ENCODE assay signal across 12 mouse cellular contexts in genomic region chr14:75035431-75035830, GRCm38 (mm10). TPM values are rescaled to one million over a fixed set of nuclear protein-coding genes. Genes with fewer than 3 reads are reported as not detected.
DNase-seq lines count a peak whose midpoint lies in the region; ATAC-seq and TF ChIP-seq lines count a peak whose summit lies in the region.
"Had no signal": no experiment of that assay in that cellular context is flagged by ENCODE, and none has a peak within 500 bp of the region (broad histone marks: within the 10 kb centered on the region; RNA-seq: fewer than 3 reads in every experiment).

No protein-coding gene starts in this region.

- 63% methylated on average over 11 of the region's 11 CpGs for WGBS in forebrain, embryonic 14.5 days
- WGBS in forebrain, embryonic 15.5 days: 59% methylated on average over 11 of the region's 11 CpGs
- 56% methylated on average over 11 of the region's 11 CpGs for WGBS in lung, embryonic 14.5 days

- H3K4me3 ChIP-seq in forebrain, embryonic 14.5 days (ENCODE audit: low read depth, low read length): no peak overlapping the region
- no peak overlapping the region for H3K4me3 ChIP-seq in forebrain, embryonic 15.5 days
- H3K4me3 ChIP-seq in lung, embryonic 14.5 days (ENCODE audit: low read depth, low read length): no peak overlapping the region
- H3K4me3 ChIP-seq: myocyte had no signal

- no peaks in the 10 kb centered on the region for H3K27me3 ChIP-seq in forebrain, embryonic 14.5 days (replicated peaks; ENCODE audit: control insufficient read depth, insufficient read depth, low read length)
- H3K27me3 ChIP-seq in forebrain, embryonic 15.5 days: no peaks in the 10 kb centered on the region
- no peaks in the 10 kb centered on the region for H3K27me3 ChIP-seq in lung, embryonic 14.5 days (ENCODE audit: insufficient read depth, low read length)

- H3K27ac ChIP-seq in forebrain, embryonic 14.5 days (ENCODE audit: low read depth, low read length): no peak overlapping the region
- no peak overlapping the region for H3K27ac ChIP-seq in forebrain, embryonic 15.5 days (replicated peaks)
- no peak overlapping the region for H3K27ac ChIP-seq in lung, embryonic 14.5 days (ENCODE audit: low read depth)

- TF ChIP-seq CTCF in lung, embryonic 14.5 days (IDR thresholded peaks at IDR 0.05; ENCODE audit: low read depth): 0 out of 2 replicates have a peak, but pooled peaks have one; percentile 6

- no peak overlapping the region for H3K9ac ChIP-seq in forebrain, embryonic 14.5 days (ENCODE audit: low read length)
- H3K9ac ChIP-seq in forebrain, embryonic 15.5 days (replicated peaks): no peak overlapping the region
- H3K9ac ChIP-seq in lung, embryonic 14.5 days: no peak overlapping the region

- no peaks in the 10 kb centered on the region for H3K36me3 ChIP-seq in forebrain, embryonic 14.5 days (ENCODE audit: control insufficient read depth, insufficient read depth, low read length)
- no peaks in the 10 kb centered on the region for H3K36me3 ChIP-seq in forebrain, embryonic 15.5 days
- no peaks in the 10 kb centered on the region for H3K36me3 ChIP-seq in lung, embryonic 14.5 days (ENCODE audit: insufficient read depth)

- H3K4me1 ChIP-seq in forebrain, embryonic 14.5 days (ENCODE audit: control insufficient read depth, insufficient read depth, low read length): no peaks in the 10 kb centered on the region
- H3K4me1 ChIP-seq in forebrain, embryonic 15.5 days: no peaks in the 10 kb centered on the region
- H3K4me1 ChIP-seq in lung, embryonic 14.5 days (ENCODE audit: insufficient read depth): no peaks in the 10 kb centered on the region

- no peaks in the 10 kb centered on the region for H3K9me3 ChIP-seq in forebrain, embryonic 14.5 days (replicated peaks; ENCODE audit: control insufficient read depth, low read length)
- no peaks in the 10 kb centered on the region for H3K9me3 ChIP-seq in forebrain, embryonic 15.5 days
- no peaks in the 10 kb centered on the region for H3K9me3 ChIP-seq in lung, embryonic 14.5 days (ENCODE audit: low read depth, low read length)

- ATAC-seq in forebrain, embryonic 14.5 days: no peak
- ATAC-seq in forebrain, embryonic 15.5 days (replicated peaks): no peak
- ATAC-seq in lung, embryonic 14.5 days (ENCODE audit: insufficient read depth): no peak
- no peak for ATAC-seq in CD4-positive, CD25-positive, alpha-beta regulatory T cell, adult 4 months
- ATAC-seq: forebrain, embryonic 16.5 days had no signal

- H3K4me2 ChIP-seq in forebrain, embryonic 14.5 days (ENCODE audit: low read length): no peak overlapping the region
- H3K4me2 ChIP-seq in forebrain, embryonic 15.5 days (replicated peaks): no peak overlapping the region
- no peak overlapping the region for H3K4me2 ChIP-seq in lung, embryonic 14.5 days

- DNase-seq in forebrain, embryonic 14.5 days (ENCODE audit: low spot score): peak; percentile 31
- peak; percentile 12 for DNase-seq in lung, embryonic 14.5 days
- DNase-seq in lung, postnatal 36 days: no peak
- DNase-seq in ZHBTc4 (ENCODE audit: low read depth, low spot score): peak; percentile 67
- DNase-seq in retina, embryonic 14.5 days (ENCODE audit: low spot score): peak; percentile 76
- DNase-seq in left cerebral cortex, adult 11 months (ENCODE audit: low spot score): no peak
- DNase-seq: heart, adult 18-20 months; kidney, adult 9 months had no signal

RNA-seq across cellular contexts. Expression of gene Rubcnl, which starts 19.6 kb away (rescaled TPM):
- polyA plus RNA-seq in forebrain, embryonic 14.5 days (2014; fragmentation: Nextera tagmentation; extraction: Ambion mirVana): 0.19 and 0.30 TPM in 2 replicates
- 0.28 and 0.42 TPM in 2 replicates for polyA plus RNA-seq in forebrain, embryonic 15.5 days (2015; fragmentation: Nextera tagmentation; extraction: Ambion mirVana)
- polyA plus RNA-seq in lung, embryonic 14.5 days (2014; fragmentation: Nextera tagmentation; extraction: Ambion mirVana): 0.35 and 0.89 TPM in 2 replicates
- 1 to 10 TPM in 1 of 2 experiments, under 1 TPM in 1; 0.51 to 1.3 TPM for polyA plus RNA-seq in CD4-positive, CD25-positive, alpha-beta regulatory T cell, adult 4 months (2017; shearing (Covaris generic))

Comparison
In these comparisons a context has a peak if more than half of its experiments do, and no peak if none do; other contexts are left out.
1. DNase-seq: peak in forebrain, embryonic 14.5 days (single experiment), lung, embryonic 14.5 days (single experiment), ZHBTc4 (single experiment) and retina, embryonic 14.5 days (single experiment); none in lung, postnatal 36 days (single experiment) and left cerebral cortex, adult 11 months (single experiment).